Mouse (Mus musculus) spleen, adult 2 months (tissue): ENCODE measurements around the gene Sectm1b. TPM values are rescaled to one million over a fixed set of nuclear protein-coding genes. Genes with fewer than 3 reads are reported as not detected.
"Not testable (repeated sequence)": the region's sequence is repeated elsewhere in the genome, so short reads cannot be mapped to it uniquely, and the experiment has no call there.

Experiments used
- DNase-seq, 2 experiments: peaks; one replicate each; pipeline versions ENCODE4 v3.0.0 to v3.0.0-alpha.2; 2012 to 2021; ENCODE audit warnings: low spot score in 2 of 2, low read depth in 1 of 2
- H3K27ac ChIP-seq: fragments of 200-500 bp; 2 replicates; pipeline ENCODE4 v1.5.1; 2012; ENCODE audit warnings: low read length, inconsistent platforms; ENCODE audit not compliant: insufficient read depth
- H3K27me3 ChIP-seq: fragments of 200-500 bp; 2 replicates; pipeline ENCODE4 v1.6.1; 2012; ENCODE audit warnings: mild to moderate bottlenecking, moderate library complexity, low read length, inconsistent platforms; ENCODE audit not compliant: control insufficient read depth, insufficient read depth
- H3K36me3 ChIP-seq: fragments of 200-500 bp; 2 replicates; pipeline ENCODE4 v1.6.1; 2012; ENCODE audit warnings: mild to moderate bottlenecking, low read length, inconsistent platforms; ENCODE audit not compliant: control insufficient read depth, insufficient read depth
- H3K4me1 ChIP-seq: fragments of 200-500 bp; 2 replicates; pipeline ENCODE4 v1.6.1; 2011; ENCODE audit warnings: inconsistent platforms; ENCODE audit not compliant: control insufficient read depth, insufficient read depth, insufficient read length
- H3K4me3 ChIP-seq: fragments of 200-500 bp; 2 replicates; pipeline ENCODE4 v1.5.1; 2011; ENCODE audit warnings: mild to moderate bottlenecking, inconsistent platforms; ENCODE audit not compliant: insufficient read depth, insufficient read length; ENCODE audit errors: extremely low read depth
- CTCF ChIP-seq: fragments of 200-500 bp; IDR thresholded peaks from 2 replicates; pipeline ENCODE4 v1.5.1; 2011; ENCODE audit warnings: mild to moderate bottlenecking, inconsistent platforms; ENCODE audit not compliant: insufficient read depth, insufficient read length, insufficient replicate concordance; ENCODE audit errors: extremely low read depth
- POLR2A ChIP-seq: fragments of 200-500 bp; IDR thresholded peaks from 2 replicates; pipeline ENCODE4 v1.6.1; 2011; ENCODE audit warnings: low read depth, low read length, inconsistent platforms
- WGBS: fragments of 180-500 bp; shearing (Covaris S2); methylation state at CpG from one replicate; pipeline ENCODE4 v1.1.7; 2018; 5-methylcytosine and 5-hydroxymethylcytosine counted together
- polyA plus RNA-seq: library from polyadenylated mRNA; depleted of rRNA; stranded (reverse); fragments of >200 nt; gene quantifications from 2 replicates; pipeline ENCODE4 v1.2.3, GENCODE M21; 2012; rRNA removed

Sectm1b gene
- polyA plus RNA-seq: not detected in 2 replicates

DNA sequence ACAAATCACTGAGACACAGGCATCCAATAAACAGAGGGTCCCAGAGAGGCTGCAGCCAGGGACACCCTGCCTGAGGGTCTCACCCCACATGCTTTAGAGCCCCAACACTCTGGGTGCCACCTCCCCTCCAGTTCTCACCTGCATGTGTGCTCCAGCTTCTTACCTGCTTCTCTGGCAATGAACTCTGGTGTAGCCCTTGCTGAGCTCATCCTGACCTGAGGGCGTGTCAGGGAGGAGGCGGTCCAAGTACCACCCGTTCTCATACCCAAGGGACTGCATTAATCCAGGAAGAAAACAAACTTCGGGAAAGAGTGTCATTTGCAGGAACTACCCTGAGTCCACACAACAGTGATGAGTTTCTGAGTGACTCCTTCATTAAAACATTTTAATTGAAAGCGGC, at the start of gene Sectm1b:
Gene Sectm1b (minus strand): TSS at position 191 of the 400 bp plus-strand sequence.
- Histone ChIP-seq H3K27ac (no peak within 1 kb of the TSS), H3K4me3 (no peak within 1 kb of the TSS), H3K36me3 (no peaks in the 10 kb centered on the region), H3K4me1 (no peaks in the 10 kb centered on the region), H3K27me3 (no peaks in the 10 kb centered on the region)
- DNase-seq: no peak
- TF ChIP-seq POLR2A: no peak
- TF ChIP-seq CTCF: no peak
- WGBS: 78% methylated on average over 5 of the region's 5 CpGs

DNA sequence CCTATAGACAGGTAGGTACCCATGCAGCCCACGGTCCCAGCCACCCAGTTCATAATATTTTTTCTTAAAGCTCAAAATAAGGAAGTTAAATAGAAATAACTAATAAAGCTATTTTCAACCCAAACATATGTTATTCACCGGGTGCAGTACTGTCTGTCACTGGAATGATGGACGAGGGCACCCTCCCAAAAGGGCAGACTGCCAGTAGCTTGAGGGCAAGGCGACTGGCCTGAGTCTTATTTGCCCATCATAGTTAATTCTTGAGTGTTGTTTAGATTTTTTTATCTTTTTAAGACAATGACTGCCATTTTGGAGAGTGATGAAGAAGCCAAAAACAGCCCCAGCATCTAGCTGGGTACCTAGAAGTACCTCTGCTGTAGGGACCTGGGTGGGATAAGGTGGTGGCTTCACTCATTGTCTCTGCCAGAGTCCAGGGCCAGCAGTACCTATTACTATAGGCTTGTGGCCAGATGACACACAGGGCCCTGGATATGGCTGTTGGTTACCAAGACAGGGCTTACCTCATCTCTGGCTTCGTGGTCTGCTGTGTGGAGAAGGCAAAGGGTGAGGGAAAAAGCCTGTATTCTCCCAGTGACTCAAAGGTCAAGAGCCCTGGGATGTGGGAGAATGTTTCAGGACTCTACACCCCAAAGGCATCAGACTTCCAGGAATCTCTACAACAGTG, 48.9 kb upstream of the Sectm1b start:
- Histone ChIP-seq H3K4me3 (no peak overlapping the region), H3K27me3 (no peaks in the 10 kb centered on the region), H3K4me1 (no peaks in the 10 kb centered on the region), H3K36me3 (no peaks in the 10 kb centered on the region), H3K27ac (no peak overlapping the region)
- DNase-seq: no peak
- WGBS: 49% methylated on average over 5 of the region's 5 CpGs
- TF ChIP-seq CTCF (no peak), POLR2A (no peak)

DNA sequence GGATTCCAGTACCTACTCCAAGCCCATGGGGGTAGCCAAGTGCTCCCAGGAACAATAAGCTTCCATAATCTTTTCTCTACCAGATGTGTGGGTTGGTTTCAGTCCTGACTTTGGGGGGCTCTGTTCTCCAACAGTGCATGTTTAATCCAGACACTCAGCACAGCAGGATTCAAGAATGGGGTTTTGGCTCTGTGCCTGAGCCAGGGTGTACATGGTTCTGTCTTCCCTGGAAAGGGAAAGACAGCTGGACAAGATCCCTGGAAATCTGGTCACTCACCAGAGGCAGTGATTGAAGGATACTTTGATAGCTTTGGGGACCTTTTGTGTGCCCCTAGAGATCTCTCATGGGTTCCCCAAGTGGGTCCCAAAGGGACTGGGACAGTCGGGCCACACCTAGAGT, 48.2 kb upstream of the Sectm1b start:
- H3K27me3 ChIP-seq: no peaks in the 10 kb centered on the region
- H3K36me3 ChIP-seq: no peaks in the 10 kb centered on the region
- TF ChIP-seq CTCF: no peak
- TF ChIP-seq POLR2A: no peak
- WGBS: 57% methylated on average over 1 of the region's 1 CpGs
- no peak overlapping the region for H3K27ac ChIP-seq
- H3K4me1 ChIP-seq: no peaks in the 10 kb centered on the region
- DNase-seq: no peak
- no peak overlapping the region for H3K4me3 ChIP-seq

DNA sequence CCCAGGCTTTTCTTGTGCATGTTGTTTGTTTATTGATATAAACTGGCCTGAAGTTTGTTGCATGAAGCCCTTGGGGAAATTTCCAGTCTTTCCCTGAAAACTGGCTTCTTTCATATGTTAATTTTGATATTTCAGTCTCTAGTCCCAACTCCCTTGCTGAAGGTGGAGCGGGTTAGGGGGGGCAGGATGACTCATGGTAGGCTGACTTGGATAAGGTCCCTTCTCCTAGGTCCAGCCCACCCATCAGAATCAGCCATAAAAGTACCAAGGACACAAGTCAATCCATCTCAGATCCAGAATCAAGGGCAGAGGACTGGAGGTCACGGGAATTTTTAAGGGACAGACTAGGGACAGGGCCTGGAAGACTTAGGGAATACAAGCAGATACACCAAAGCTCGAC, 47.7 kb upstream of the Sectm1b start:
- no peak for DNase-seq
- WGBS: 93% methylated on average over 3 of the region's 3 CpGs
- H3K27me3 ChIP-seq: no peaks in the 10 kb centered on the region
- H3K27ac ChIP-seq: no peak overlapping the region
- no peak for TF ChIP-seq CTCF
- TF ChIP-seq POLR2A: no peak
- H3K4me3 ChIP-seq: no peak overlapping the region
- H3K4me1 ChIP-seq: no peaks in the 10 kb centered on the region
- no peaks in the 10 kb centered on the region for H3K36me3 ChIP-seq

DNA sequence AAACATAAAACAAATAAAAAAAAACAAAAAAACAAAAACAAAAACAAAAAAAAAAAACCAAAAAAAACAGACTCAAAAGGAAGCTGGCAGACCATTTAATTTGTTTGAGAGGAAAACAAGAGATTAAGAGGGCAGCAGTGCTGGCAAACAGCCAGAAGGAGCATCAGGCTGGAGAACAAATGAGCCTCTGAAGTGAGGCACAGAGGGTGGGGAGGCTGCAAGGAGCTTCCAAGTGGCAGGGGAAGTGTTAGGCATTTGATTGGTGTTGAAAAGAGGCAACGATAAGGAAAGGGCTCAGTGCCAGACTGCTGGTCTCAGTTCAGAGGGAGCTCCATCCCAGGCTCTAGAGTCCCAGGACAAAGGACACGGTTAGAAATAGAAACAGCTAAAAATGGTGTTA, 46.6 kb upstream of the Sectm1b start:
- WGBS: 41% methylated on average over 2 of the region's 2 CpGs
- Histone ChIP-seq H3K27ac (no peak overlapping the region), H3K4me1 (no peaks in the 10 kb centered on the region), H3K27me3 (no peaks in the 10 kb centered on the region), H3K36me3 (no peaks in the 10 kb centered on the region), H3K4me3 (no peak overlapping the region)
- no peak for DNase-seq
- TF ChIP-seq POLR2A: no peak
- TF ChIP-seq CTCF: no peak

DNA sequence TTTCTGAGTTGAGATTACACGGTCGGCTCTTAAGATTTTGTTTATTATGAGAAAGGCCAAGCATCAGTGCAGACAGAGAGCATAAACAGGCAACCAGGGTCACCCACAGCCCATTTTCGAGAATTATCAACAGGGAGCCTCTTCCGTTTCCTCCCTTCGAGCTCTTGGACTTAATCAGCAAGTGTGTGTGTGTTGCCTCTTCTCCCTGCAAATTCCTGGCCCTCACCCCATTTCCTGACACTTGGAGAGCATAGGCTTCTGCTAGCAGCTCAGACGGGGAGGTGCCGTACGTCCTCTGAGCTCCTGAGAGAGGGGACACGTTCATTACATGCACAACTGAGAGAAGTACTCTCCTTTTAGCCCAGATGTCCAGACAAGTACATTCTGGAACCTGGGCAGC, 44.7 kb upstream of the Sectm1b start:
- TF ChIP-seq CTCF: no peak
- no peak for TF ChIP-seq POLR2A
- no peaks in the 10 kb centered on the region for H3K27me3 ChIP-seq
- no peaks in the 10 kb centered on the region for H3K4me1 ChIP-seq
- H3K27ac ChIP-seq: no peak overlapping the region
- H3K4me3 ChIP-seq: no peak overlapping the region
- WGBS: 77% methylated on average over 9 of the region's 9 CpGs
- DNase-seq: no peak
- H3K36me3 ChIP-seq: no peaks in the 10 kb centered on the region

DNA sequence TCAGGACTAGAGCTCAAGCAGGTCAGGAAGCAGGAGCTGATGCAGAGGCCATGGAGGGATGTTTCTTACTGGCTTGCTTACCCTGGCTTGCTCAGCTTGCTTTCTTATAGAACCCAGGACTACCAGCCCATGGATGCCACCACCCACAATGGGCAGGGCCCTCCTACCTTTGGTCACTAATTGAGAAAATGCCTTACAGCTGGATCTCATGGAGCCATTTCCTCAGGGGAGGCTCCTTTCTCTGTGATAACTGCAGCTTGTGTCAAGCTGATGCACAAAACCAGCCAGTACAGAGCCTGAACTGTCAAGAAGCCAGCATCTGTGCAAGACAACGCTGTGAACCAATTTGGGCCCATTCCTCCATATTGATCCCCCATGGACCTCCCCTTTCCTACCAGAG, 43.9 kb upstream of the Sectm1b start:
- not testable (repeated sequence) for H3K4me1 ChIP-seq, DNase-seq, H3K27me3 ChIP-seq, H3K27ac ChIP-seq, H3K4me3 ChIP-seq, H3K36me3 ChIP-seq
- WGBS: 79% methylated on average over 1 of the region's 1 CpGs
